Mouse (Mus musculus) layer of hippocampus, postnatal 36 days (tissue): ENCODE results near the gene 3110040M04Rik. TPM values are rescaled to one million over a fixed set of nuclear protein-coding genes. Genes with fewer than 3 reads are reported as not detected.
"Not testable (repeated sequence)": the region's sequence is repeated elsewhere in the genome, so short reads cannot be mapped to it uniquely, and the experiment has no call there.

Experiments used
- DNase-seq, 2 experiments: peaks; one replicate each; pipeline ENCODE4 v3.0.0; 2022
- total RNA-seq, 2 experiments: library from RNA; stranded (reverse); gene quantifications; 2 replicates each; pipeline ENCODE4 v1.2.3; 2021

3110040M04Rik gene
- total RNA-seq, 2 experiments from 2014 or later, result not detected

DNA sequence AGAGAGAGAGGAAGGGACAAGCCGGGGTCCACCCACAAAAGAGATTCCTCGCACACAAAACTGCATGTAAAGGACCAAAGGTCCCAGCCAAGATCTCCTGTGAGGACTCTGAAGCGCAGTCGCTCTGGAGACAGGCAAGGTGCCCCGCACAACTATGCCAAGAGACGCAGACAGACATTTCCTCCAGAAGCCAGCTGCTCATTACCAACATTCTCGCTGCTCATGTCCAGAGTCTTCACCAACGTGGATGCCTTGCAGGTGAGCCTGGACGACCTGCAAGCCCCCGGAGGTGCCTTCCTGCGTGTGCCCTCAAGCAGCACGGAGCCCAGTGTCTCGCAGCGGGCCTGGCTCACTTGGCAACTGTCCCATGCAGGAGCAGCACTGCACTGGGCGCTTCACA lies 11.2 kb upstream of the 3110040M04Rik start:
- not testable (repeated sequence) for DNase-seq

DNA sequence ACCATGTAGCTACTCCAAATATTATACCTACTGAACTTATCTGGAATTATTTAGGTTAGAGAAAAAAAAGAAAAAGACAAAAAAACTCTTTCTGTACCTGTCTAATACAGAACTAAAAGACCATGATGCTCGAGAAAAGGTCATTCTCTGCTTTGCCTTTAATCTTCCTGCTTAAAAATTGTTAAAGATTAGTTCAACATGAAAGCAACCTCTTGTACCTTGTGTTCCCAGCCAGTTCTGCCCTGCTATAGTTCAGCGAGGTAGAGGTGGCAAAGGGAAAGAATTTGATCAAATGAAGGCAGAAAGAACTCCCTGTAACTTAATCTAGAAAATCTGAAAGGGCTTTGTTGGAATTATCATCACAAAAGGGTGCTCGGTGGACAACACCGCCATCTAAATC lies 7.9 kb upstream of the 3110040M04Rik start:
- DNase-seq, result not testable (repeated sequence)

DNA sequence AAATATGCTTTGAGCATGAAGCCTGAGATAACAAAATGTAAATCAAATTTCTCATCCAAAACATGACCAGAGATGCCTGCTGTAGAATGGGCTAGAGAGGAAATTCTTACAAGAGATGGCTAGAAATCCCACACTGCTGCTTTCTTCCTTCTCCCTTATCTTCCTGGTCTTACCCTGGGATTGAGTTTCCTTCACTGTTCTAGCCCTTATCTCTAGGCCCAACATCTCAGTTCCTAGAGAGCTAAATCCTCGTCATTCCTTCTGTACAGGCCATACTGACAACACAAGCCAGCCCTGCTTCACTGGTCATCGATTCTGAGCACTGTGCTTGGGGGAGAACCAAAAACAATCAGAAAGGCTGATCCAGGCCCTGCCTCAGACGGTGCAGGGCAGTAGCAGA lies 7.2 kb upstream of the 3110040M04Rik start:
- DNase-seq, result not testable (repeated sequence)

DNA sequence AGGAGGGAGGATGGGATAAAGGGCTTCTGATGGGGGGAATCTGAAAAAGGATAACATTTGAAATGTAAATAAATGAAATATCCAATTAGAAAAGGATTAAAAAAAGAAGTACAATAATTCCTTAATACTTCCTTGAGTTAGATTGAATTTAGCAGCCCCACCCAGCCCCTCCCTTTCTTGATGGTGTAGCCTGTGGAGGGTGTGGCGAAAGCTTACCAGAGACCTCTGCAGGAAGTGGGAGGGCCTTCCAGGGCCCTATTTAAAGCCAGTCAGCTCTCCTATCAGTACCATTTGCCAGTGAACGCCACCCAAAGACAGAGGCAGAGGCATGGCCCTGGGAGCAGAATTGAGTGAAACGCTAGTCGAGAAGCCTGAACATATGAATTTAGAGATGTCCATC lies 5.8 kb upstream of the 3110040M04Rik start, which contains the start of gene Gm47995:
Gene Gm47995, plus strand, starts transcription at position 329 of the 400 bp plus-strand sequence.
- not testable (repeated sequence) for DNase-seq

DNA sequence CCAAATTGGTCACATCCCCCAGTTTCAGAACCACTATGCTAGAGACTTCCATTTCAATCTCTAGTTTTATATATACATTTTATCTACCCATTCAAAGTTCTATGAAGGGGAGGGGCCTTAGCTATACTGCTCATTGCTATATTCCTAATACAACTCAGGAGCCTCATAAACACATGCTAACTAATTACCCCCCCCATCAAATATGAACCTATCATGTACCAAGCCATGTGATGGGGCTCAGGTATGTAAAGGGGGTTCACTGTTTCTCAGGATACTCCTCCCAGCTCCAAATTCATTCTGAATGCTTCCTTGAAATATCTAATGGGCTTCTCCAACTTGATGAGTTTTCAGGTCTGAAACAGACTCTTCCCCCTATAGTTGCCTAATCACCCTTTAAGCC lies 3.3 kb upstream of the 3110040M04Rik start:
- DNase-seq, result not testable (repeated sequence)

DNA sequence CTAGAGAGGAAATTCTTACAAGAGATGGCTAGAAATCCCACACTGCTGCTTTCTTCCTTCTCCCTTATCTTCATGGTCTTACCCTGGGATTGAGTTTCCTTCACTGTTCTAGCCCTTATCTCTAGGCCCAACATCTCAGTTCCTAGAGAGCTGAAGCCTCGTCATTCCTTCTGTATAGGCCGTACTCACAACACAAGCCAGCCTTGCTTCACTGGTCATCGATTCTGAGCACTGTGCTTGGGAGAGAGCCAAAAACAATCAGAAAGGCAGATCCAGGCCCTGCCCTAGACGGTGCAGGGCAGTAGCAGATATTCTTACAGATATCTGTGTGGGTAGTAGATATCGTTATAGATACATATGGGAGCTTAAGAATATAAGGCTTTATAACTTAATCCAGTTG lies 1.1 kb upstream of the 3110040M04Rik start:
- DNase-seq, result not testable (repeated sequence)

DNA sequence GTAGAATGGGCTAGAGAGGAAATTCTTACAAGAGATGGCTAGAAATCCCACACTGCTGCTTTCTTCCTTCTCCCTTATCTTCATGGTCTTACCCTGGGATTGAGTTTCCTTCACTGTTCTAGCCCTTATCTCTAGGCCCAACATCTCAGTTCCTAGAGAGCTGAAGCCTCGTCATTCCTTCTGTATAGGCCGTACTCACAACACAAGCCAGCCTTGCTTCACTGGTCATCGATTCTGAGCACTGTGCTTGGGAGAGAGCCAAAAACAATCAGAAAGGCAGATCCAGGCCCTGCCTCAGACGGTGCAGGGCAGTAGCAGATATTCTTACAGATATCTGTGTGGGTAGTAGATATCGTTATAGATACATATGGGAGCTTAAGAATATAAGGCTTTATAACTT lies 4.6 kb downstream of the 3110040M04Rik start:
- DNase-seq, result not testable (repeated sequence)

DNA sequence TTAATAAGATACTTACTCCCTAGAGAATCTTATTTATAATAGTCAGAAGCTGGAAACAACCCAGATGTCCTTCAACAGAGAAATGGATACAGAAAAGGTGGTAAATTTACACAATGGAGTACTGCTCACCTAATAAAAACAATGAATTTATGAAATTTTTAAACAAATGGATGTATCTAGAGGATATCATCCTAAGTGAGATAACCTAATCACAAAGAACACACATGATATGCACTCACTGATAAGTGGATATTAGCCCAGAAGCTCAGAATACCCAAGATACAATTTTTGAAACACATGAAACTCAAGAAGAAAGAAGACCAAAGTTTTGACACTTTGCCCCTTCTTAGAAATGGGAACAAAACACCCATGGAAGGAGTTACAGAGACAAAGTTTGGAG lies 5.0 kb downstream of the 3110040M04Rik start:
- DNase-seq, result not testable (repeated sequence)

DNA sequence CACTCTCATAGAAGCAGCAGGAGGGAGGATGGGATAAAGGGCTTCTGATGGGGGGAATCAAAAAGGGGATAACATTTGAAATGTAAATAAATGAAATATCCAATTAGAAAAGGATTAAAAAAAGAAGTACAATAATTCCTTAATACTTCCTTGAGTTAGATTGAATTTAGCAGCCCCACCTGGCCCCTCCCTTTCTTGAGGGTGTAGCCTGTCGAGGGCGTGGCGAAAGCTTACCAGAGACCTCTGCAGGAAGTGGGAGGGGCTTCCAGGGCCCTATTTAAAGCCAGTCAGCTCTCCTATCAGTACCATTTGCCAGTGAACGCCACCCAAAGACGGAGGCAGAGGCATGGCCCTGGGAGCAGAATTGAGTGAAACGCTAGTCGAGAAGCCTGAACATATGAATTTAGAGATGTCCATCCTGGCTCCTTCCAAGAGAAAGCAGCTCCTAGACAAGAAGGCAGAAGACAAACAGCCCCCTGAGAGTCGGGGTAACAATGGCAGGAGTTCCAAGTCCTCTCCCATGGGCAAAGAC lies 6.0 kb downstream of the 3110040M04Rik start, which contains the start of gene Gm47996:
Gene Gm47996, plus strand, starts transcription at position 308 of the 532 bp plus-strand sequence.
- DNase-seq, result not testable (repeated sequence)

DNA sequence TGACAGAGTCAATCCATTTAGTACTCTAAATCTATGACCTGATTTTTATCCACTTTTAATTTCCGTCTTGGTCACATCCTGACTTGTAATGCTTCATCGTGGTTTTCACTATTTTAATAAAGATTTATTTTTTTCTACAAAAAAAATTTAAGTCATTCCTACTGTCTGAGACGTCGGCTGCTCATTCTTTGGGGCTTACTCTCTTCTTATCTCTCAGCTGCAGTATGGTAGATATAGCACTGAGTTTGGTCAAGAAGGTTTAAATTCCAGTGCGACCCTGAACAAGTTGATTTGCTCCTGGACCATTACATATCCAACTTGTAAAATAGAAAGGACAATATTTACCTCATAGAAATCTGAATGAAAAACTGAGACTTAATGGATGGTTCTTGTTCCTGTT lies 7.7 kb downstream of the 3110040M04Rik start:
- not testable (repeated sequence) for DNase-seq

DNA sequence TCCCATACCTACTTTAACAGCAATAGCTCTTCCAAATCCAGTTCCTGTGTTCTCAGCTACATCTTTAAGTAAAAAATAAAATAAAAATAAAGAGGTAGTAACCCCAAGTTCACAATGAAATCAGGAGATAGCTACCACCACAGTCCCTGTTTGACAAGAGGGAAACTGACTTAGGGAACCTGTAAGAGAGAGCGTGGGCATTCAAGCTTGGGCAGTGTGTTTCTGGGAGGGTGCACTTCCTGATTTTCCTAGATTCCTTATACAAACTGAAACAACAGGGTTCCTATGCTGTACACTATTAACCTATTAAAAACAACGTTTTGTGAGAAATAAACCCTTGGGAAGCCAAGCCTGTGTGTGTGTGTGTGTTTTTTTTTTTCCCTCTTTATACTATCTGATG lies 10.9 kb downstream of the 3110040M04Rik start:
- DNase-seq, result no peak

DNA sequence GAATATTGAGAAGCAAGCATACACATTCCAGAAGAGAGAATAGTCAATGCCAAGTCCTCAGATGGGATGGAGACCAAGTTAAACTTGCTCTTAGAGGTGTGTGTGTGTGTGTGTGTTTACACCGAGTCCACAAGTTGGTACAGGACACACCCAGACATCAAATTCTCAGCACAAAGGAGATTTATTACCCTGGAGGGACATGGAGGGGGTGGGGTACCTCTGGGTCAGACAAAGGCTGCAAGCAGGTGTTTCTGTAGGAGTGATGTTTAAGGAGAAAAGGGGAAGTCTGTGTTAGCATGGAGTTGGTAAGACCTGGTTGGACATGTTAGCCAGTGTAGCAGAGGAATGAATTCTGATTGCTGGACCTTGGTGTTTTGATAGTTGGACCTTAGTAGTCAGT lies 12.1 kb downstream of the 3110040M04Rik start:
- no peak for DNase-seq

DNA sequence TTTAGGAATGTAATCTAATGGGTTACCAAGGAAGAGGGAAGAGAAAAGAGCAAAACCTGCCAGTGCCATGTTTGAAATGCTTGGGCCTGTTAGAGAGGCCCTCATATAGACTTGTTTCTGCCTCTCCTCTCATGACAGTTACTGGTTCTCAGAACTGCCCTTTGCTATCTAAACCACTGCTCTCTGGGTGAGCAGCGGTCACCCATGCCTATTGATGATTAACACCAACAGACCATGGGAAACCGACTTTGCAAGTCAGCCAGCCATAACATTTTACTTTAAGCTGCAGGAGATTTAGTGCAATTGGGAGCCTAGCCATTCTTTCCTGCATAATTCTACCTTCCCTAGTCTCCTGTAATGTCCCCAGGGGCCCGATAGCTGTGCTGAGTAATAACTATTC lies 12.5 kb downstream of the 3110040M04Rik start:
- DNase-seq, result no peak

DNA sequence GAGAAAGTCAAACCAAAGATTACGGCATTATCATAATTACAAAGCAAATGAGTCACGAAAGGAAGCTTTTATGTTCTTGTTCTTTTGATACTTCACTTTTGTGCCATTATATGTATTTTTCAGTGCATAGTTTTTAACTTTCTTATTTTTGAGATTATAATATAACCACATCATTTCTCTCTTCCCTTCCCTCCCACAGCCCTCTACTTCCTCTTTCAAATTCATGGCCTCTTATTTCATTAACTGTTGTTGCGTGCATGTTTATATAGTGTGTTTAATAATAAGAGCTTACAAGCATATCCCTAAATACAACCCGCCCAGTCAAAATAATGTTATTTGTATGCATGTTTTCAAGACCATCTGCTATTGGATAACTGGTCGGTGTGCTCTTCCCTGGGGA lies 15.1 kb downstream of the 3110040M04Rik start:
- DNase-seq, result no peak

DNA sequence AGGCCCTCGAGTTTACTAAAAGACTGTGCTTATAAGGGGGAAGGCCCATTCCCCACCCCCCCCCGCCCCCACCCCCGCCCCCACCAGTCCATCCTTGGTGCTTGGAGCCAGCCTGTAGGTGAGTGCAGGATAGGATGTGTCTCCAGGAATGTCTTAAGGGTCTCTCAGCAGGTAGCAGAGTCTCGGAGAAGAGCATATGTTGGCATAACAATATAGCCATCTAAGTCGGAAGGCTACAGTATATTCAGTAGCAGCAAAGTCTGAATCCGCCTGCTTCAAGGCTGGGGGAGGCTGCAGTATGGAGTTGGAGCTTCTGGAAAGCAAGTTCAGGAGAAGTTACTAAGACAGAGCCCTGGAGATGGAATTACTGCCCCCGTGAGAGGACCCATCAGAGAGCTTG lies 16.2 kb downstream of the 3110040M04Rik start:
- no peak for DNase-seq

DNA sequence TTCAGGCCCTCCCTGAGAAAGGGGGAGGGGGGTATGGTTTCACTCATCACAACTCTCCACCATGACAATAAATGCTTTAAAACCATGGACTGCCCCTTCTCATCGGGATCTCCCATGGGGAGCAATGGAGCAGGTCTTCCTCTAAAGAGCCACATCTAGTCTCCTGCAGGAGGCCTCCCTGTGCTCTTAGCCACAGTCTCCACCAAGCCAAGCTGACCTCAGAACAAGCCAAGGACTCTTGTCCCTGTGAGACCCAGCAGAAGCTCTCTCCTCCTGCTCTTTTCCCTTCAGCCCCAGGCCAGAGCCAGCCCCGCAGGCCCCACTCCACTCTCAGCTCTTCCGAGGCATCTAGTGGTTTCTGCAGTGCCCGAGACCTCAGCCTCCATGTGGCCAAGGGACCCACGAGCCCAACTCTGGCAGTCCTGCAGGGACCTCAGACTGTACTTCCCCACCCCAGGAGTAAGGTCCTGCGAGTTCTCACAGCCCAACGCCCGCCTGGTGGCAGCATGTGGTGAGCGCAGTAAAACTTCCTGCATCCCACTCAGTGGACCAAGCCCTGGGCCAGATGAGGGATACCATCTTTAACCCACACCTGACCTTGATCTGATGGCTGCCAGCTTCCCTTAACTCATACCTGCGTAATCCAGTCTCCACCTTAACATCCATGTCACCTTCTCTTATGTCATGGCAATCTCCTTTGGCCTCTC lies 18.8 kb downstream of the 3110040M04Rik start:
- no peak for DNase-seq

DNA sequence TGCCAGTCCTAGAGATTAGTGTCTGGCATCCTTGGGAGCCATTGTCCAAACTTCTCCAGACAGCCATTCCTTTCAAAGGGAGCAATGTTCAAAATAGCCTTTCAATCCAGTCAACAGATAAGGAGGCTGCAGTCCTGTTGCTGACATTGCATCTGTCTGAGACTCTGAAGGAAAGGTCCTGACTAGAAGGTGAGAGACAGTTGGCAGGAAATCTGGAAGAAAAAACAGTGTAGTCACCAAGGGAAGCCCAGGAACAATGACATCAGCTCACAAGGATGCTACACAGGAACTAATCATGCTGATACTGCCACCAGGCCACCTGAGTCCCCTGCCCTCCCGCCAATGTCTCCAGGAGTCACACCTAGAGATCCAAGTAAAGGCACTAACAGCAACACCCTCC lies 19.5 kb downstream of the 3110040M04Rik start:
- no peak for DNase-seq

DNA sequence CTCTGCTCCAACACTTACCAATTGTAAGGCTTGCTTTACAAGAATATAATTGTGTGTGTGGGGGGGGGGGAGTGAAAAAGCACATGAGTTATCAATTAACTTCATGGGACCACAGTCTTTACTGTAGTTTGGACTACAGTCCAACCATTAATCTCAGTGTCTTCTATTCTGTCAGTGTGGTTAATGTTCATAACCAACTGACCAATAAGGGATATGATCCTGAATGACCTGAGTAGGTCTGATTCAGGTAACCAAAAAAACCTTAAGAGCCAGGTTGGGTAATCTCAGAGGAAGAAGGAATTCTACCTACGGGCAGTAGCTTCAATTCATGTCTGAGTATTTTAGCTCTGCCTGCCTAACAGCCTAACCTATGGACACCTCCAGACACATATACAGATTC lies 20.6 kb downstream of the 3110040M04Rik start:
- DNase-seq, result no peak

DNA sequence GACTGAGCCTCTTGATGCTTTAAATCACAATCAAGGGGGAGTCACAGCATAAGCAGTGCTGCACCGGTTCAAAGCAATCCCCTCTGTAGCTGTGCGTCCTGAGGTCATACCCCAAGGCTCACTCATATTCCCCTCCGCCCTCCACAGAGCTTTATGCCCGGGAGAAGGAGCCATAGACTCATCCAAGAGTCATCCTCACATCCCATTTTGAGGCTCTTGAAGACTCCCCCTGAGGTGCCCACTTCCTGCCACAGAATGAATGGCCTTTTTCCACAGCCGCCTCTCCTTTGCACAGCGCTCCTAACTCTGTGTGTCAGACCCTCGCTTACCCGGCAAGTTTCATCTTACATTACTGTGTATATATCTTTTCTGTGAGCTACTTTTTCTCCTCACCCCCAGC lies 23.6 kb downstream of the 3110040M04Rik start:
- no peak for DNase-seq

DNA sequence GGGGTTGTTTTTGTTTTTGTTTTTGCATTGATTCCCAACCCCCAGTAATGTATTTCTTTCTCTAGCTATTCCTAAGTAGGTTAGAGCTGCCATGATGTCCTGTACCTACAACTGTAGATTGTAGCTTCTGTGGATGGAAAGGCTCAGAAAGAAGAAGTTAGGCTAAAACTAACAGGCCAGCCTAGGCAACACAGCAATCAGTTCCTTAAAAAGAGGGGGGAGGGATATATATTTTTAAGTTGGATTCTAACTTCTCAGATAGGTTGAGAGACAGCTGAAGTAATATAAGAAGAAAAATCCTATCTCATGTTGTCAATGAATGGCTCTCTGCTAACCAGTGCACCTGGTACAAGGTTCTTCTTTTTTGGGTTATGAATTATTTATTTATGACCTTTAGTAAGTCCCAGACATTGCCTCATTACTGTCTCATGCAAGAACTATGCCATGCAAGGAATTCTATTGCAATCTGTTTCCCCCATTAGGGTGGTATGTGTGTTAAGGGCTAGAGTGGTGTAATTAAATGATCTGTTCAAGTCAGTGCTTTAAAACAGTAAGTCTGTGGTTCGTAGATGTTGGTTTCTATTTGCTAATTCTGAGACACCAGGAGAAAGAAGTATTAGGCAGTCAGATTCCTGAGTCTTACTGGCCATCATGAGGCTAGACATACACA lies 24.5 kb downstream of the 3110040M04Rik start:
- no peak for DNase-seq

DNA sequence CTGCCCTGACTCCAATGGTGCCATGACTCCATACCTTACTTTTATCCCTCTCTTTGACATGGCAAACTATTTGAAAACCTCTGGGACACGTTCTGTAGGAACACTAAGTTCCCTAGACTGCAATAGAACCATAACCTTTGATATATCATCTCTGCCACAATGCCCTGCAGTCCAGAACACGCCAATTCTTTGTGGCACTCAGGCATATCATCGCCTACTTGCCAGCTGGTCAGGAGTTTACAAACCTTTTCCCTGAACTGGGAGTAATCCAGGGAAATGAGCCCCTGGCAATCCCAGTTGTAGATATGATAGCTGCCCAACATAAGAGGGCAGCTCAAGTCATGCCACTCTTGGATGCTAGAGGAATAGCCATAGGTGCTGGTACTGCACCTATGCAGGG lies 28.4 kb downstream of the 3110040M04Rik start:
- no peak for DNase-seq

DNA sequence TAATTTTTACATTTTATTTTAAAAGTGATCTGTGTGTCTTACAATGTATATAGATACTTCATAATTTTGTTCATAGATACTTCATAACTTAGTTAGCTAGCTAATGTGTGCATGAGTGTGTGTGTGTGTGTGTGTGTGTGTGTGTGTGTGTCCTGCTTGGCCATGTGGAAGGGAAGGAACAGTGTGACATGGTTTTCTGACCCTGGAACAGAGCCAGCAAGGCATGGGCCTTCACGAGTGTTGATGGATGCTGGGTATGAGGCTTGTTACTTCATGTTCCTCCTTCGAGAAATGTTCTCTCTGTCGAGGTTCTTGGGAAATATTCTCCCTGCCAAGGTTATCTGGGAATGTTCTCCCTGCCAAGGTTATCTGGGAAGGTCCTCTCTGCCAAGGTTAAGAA lies 29.8 kb downstream of the 3110040M04Rik start:
- no peak for DNase-seq

DNA sequence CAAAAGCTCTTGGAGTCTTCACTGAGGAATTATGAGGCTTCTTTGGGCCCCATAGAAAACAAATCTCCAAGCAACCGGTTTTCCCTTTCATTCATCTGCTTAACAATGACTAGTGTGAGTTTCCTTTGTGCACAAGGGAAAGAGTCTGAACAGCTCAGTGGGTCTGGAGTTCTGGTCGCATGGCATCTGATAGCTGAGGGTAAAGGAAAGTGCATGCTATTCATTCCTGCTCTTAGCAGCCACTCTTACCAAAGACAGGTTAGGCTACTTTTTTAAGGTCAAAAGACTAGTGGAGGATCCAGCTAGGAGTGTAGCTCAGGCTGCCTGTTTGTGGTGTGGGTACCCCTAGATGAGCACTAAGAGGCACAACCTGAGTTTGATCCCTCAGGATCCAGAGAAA lies 31.7 kb downstream of the 3110040M04Rik start:
- DNase-seq, result no peak
